Mouse (Mus musculus): ENCODE measurements at regions not wholly inside any gene's neighbourhood (a gene's known extent, or its start where the extent isn't known, plus 50 kb on each side); places are given as distances from the start of the nearest gene placed in this dataset.

DNA sequence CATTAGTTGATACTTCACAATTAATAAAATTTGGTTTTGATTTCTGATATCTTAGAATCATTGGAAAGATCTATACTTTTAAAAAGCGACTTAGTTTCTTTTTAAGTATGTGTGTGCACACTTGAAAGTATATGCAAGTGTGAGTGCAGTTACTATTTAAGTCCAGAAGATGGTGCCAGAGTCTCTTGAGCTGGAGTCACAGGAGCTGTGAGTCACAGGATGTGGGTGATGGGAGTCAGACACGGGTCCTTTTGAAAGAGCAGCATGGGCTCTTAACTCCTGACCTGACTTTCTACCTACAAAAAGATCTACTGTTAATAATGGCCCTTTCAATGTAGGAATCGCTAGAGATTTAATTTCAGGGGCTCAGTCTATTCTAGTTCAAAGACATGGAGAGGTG is 87.8 kb upstream of the Cntnap4 start:
- no peak for DNase-seq

DNA sequence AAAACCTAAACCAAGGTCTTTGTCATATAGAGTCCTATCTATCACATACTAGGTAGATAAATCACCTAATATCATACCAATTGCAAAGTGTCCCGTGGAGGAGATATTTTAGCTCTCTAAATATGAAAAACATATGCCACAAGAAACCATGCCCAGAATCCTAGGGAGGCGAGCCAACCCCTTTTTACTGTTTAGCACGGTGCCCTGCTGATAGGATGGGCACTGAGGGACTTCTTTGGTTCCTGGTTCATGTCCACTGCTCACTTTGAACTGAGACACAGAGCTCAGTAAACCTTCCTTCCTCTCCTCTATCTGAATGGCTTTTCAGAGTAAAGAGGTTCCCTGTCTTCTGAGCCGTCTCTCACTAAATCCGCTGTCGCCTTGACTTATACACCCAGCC is 77.6 kb upstream of the Cntnap4 start:
- DNase-seq: peak; percentile 64 to 69

DNA sequence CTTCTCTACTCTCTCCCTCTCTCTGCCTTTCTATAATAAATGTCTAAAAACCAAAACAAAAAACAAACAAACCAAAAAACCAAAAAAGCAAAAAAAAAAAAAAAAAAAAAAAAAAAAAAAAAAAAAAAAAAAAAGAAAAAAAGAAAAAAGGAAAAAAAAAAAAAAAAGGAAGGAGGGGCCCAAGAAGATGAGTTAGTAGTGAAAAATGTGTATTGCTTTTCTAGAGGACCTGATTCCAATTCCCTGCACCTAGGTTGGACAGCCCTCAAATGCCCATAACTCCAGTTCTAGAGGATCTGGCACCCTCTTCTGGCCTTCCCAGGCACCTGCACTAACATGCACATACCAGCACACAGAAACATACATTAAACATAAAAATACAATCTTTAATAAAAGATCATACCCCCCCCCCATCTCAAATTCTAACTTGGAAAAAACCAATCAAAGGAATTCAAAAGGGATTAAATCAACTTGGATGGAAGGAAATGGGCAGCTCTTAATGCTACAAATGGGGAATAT is 70.9 kb upstream of the Cntnap4 start:
- no peak for DNase-seq

DNA sequence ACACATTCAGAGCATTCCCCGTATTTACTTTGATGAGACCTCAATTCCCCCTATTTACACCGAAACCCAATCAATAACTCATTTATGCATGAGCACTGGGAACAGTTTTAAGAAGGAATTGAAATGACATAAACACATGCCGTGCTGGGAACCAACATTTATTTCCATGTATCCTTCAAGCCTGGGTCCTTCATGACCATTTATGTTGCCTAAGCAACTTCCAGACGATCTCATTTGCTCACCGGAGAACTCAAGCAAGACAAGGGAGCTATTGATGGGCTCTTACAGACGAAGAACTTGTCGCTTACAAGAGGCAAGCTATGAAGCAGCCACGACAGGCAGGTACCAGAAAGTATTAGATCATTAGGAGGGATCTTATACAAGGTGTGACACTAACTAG is 65.8 kb upstream of the Cntnap4 start:
- no peak for DNase-seq
